Mouse (Mus musculus) neural tube, embryonic 12.5 days (tissue): ENCODE results near the gene Trip12. TPM values are rescaled to one million over a fixed set of nuclear protein-coding genes. Genes with fewer than 3 reads are reported as not detected.
A peak's percentile ranks its signal among the peaks of the same experiment; 100 is the strongest.

Source experiments
- ATAC-seq: fragments of 200-750 bp; cut with Nextera tagmentation; 2 replicates; pipeline ENCODE4 v1.8.0; 2017; ENCODE audit warnings: low read depth, mild to moderate bottlenecking, moderate TSS enrichment, moderate library complexity; ENCODE audit not compliant: low FRiP score
- H3K27ac ChIP-seq: fragments of 300-500 bp; sonication (generic); 2 replicates; pipeline ENCODE4 v1.5.1; 2016
- H3K27me3 ChIP-seq: fragments of 300-500 bp; sonication (generic); replicated peaks from 2 replicates; pipeline ENCODE4 v1.6.1; 2016; ENCODE audit warnings: mild to moderate bottlenecking
- H3K36me3 ChIP-seq: fragments of 300-500 bp; sonication (generic); 2 replicates; pipeline ENCODE4 v1.6.1; 2016; ENCODE audit warnings: mild to moderate bottlenecking
- H3K4me1 ChIP-seq: fragments of 300-500 bp; sonication (generic); 2 replicates; pipeline ENCODE4 v1.6.1; 2016
- H3K4me2 ChIP-seq: fragments of 300-500 bp; sonication (generic); replicated peaks from 2 replicates; pipeline ENCODE4 v1.6.1; 2016; ENCODE audit warnings: mild to moderate bottlenecking
- H3K4me3 ChIP-seq: fragments of 300-500 bp; sonication (generic); 2 replicates; pipeline ENCODE4 v1.5.1; 2016
- H3K9ac ChIP-seq: fragments of 300-500 bp; sonication (generic); 2 replicates; pipeline ENCODE4 v1.6.1; 2016; ENCODE audit warnings: mild to moderate bottlenecking
- H3K9me3 ChIP-seq: fragments of 300-500 bp; sonication (generic); 2 replicates; pipeline ENCODE4 v1.6.1; 2016; ENCODE audit warnings: mild to moderate bottlenecking
- WGBS: fragments of 180-500 bp; shearing (Covaris S2); methylation state at CpG from one replicate; pipeline ENCODE4 v1.1.7; 2016; 5-methylcytosine and 5-hydroxymethylcytosine counted together
- polyA plus RNA-seq: library from polyadenylated mRNA; unstranded; fragments of >200 nt; fragmentation: Nextera tagmentation; extraction: Ambion mirVana; gene quantifications from 2 replicates; pipeline ENCODE4 v1.2.1, GENCODE M21; 2016

Gene Trip12
- polyA plus RNA-seq: 85.0 and 86.4 TPM in 2 replicates

- Histone ChIP-seq H3K4me2 (peak within 1 kb of the TSS; percentile 80), H3K9me3 (no peaks in the 10 kb centered on the region), H3K9ac (peak within 1 kb of the TSS; percentile 91), H3K27ac (peak within 1 kb of the TSS; percentile 93), H3K4me1 (peaks cover 15% of the 10 kb centered on the region), H3K4me3 (peak within 1 kb of the TSS; percentile 91), H3K36me3 (0 out of 2 replicates have a peak, but pooled peaks cover 4% of the 10 kb centered on the region), H3K27me3 (no peaks in the 10 kb centered on the region)
- ATAC-seq: peak; percentile 14
- WGBS: under 1% methylated on average over 39 of the region's 39 CpGs
These were observed at the start of gene Trip12 for GRCm38 (mm10) chr1:84840018-84840664. Trip12 (minus strand) TSS chr1:84840516.

DNA sequence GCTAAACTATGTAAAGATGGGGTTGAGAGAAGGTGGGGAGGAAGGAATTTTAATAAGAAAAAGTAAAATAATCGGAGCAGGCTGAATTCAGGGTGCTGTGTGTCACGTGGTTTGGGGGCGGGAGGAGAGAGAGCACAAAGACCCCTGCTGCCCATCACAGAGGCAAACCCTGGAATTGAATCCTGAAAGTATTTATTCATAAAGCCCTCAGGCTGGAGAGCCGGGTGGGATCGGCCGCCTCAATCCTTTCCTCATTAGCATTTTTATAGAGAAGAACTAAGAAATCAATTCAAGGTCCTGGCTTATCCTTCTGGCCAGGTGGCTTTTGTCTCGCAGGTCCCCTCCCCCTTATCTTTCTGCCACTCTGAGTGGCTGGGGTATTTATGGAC lies 49.7 kb upstream of the Trip12 start:
- WGBS: 18% methylated on average over 7 of the region's 7 CpGs
- no peak overlapping the region for H3K27ac ChIP-seq
- H3K4me2 ChIP-seq: peak overlapping the region; percentile 18; the same call in 1 of the 2 replicates
- no peaks in the 10 kb centered on the region for H3K36me3 ChIP-seq
- 0 out of 2 replicates have a peak, but pooled peaks cover 8% of the 10 kb centered on the region for H3K4me1 ChIP-seq
- 0 out of 2 replicates have a peak, but pooled peaks cover 5% of the 10 kb centered on the region for H3K9me3 ChIP-seq
- H3K4me3 ChIP-seq: no peak overlapping the region
- peak; percentile 90 for ATAC-seq
- H3K9ac ChIP-seq: no peak overlapping the region
- no peaks in the 10 kb centered on the region for H3K27me3 ChIP-seq

DNA sequence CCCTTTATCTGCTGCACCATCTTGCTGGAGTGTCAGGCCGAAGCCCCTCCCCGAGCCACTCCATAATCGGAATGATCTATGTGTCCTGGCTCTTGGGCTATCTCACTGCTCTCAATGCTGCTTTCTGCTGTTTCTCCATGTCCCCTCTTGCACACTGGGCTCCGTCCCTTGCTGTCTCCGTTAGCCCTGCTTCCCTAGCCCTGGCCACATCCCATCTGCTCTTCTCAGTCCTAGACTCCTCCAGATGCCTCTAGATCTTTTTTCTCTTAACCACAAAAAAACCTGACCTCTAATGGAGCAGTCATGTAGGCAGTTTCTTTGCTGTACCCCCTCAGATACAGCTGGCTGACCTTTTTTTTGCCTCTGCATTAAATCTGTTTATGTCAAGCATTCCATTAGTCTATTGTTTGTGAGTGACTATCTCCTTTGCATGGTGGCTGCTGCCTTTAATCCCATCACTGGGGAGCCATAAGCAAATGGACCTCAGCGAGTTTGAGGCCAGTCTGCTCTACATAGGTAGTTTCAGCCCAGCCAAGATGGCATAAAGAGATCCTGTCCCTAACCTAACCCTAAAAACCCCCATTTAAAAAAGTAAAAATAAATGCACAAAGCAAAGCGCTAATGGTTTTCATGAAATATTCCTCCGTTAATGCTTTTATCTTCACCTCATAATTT lies 49.2 kb upstream of the Trip12 start:
- H3K4me1 ChIP-seq: 0 out of 2 replicates have a peak, but pooled peaks cover 8% of the 10 kb centered on the region
- no peaks in the 10 kb centered on the region for H3K27me3 ChIP-seq
- 0 out of 2 replicates have a peak, but pooled peaks cover 5% of the 10 kb centered on the region for H3K9me3 ChIP-seq
- WGBS: 63% methylated on average over 8 of the region's 8 CpGs
- H3K4me3 ChIP-seq: no peak overlapping the region
- no peak overlapping the region for H3K9ac ChIP-seq
- H3K4me2 ChIP-seq: peak overlapping the region; percentile 18; the same call in 1 of the 2 replicates
- no peaks in the 10 kb centered on the region for H3K36me3 ChIP-seq
- peak; percentile 59; the same call in 1 of the 2 replicates for ATAC-seq
- peak overlapping the region; percentile 15; the same call in 1 of the 2 replicates for H3K27ac ChIP-seq

- H3K27me3 ChIP-seq: no peaks in the 10 kb centered on the region
- H3K27ac ChIP-seq: no peak overlapping the region
- WGBS: 85% methylated on average over 6 of the region's 6 CpGs
- H3K9ac ChIP-seq: no peak overlapping the region
- H3K4me1 ChIP-seq: 0 out of 2 replicates have a peak, but pooled peaks cover 8% of the 10 kb centered on the region
- 0 out of 2 replicates have a peak, but pooled peaks cover 5% of the 10 kb centered on the region for H3K9me3 ChIP-seq
- ATAC-seq: no peak
- H3K4me3 ChIP-seq: no peak overlapping the region
- no peak overlapping the region for H3K4me2 ChIP-seq
- H3K36me3 ChIP-seq: no peaks in the 10 kb centered on the region
These were observed 45.6 kb upstream of the Trip12 start for GRCm38 (mm10) chr1:84885921-84886320.

DNA sequence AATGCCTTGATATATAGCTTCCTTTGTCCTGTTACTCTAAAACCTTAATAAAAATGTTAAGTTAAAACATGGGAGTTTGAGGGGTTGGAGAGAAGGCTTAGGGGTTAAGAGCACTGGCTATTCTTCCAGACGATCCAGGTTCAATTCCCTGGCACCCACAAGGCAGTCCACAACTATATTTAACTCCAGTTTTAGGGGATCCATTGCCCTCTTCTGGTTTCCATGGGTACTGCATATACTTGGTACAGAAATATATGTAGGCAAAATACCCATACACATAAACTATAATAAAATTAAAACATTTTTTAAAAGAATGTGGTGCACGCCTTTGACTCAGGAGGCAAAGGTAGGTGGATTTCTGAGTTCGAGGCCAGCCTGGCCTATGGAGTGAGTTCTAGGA lies 44.9 kb upstream of the Trip12 start:
- H3K27ac ChIP-seq: no peak overlapping the region
- H3K9ac ChIP-seq: no peak overlapping the region
- 0 out of 2 replicates have a peak, but pooled peaks cover 6% of the 10 kb centered on the region for H3K4me1 ChIP-seq
- no peak overlapping the region for H3K4me2 ChIP-seq
- ATAC-seq: no peak
- WGBS: 87% methylated on average over 3 of the region's 3 CpGs
- H3K36me3 ChIP-seq: no peaks in the 10 kb centered on the region
- 0 out of 2 replicates have a peak, but pooled peaks cover 5% of the 10 kb centered on the region for H3K9me3 ChIP-seq
- H3K4me3 ChIP-seq: no peak overlapping the region
- H3K27me3 ChIP-seq: no peaks in the 10 kb centered on the region

- 0 out of 2 replicates have a peak, but pooled peaks cover 5% of the 10 kb centered on the region for H3K9me3 ChIP-seq
- no peak for ATAC-seq
- no peak overlapping the region for H3K4me3 ChIP-seq
- no peak overlapping the region for H3K9ac ChIP-seq
- H3K36me3 ChIP-seq: no peaks in the 10 kb centered on the region
- no peak overlapping the region for H3K4me2 ChIP-seq
- no peak overlapping the region for H3K27ac ChIP-seq
- no peaks in the 10 kb centered on the region for H3K4me1 ChIP-seq
- H3K27me3 ChIP-seq: no peaks in the 10 kb centered on the region
- WGBS: 75% methylated on average over 4 of the region's 4 CpGs
These were observed 43.6 kb upstream of the Trip12 start for GRCm38 (mm10) chr1:84883889-84884288.

GRCm38 (mm10) chr1:84882937-84883336 lies 42.6 kb upstream of the Trip12 start:
- H3K27me3 ChIP-seq: no peaks in the 10 kb centered on the region
- no peak overlapping the region for H3K4me2 ChIP-seq
- H3K9ac ChIP-seq: no peak overlapping the region
- 97% methylated on average over 4 of the region's 4 CpGs for WGBS
- 0 out of 2 replicates have a peak, but pooled peaks cover 5% of the 10 kb centered on the region for H3K9me3 ChIP-seq
- ATAC-seq: no peak
- no peak overlapping the region for H3K4me3 ChIP-seq
- H3K4me1 ChIP-seq: no peaks in the 10 kb centered on the region
- H3K27ac ChIP-seq: no peak overlapping the region
- H3K36me3 ChIP-seq: no peaks in the 10 kb centered on the region

DNA sequence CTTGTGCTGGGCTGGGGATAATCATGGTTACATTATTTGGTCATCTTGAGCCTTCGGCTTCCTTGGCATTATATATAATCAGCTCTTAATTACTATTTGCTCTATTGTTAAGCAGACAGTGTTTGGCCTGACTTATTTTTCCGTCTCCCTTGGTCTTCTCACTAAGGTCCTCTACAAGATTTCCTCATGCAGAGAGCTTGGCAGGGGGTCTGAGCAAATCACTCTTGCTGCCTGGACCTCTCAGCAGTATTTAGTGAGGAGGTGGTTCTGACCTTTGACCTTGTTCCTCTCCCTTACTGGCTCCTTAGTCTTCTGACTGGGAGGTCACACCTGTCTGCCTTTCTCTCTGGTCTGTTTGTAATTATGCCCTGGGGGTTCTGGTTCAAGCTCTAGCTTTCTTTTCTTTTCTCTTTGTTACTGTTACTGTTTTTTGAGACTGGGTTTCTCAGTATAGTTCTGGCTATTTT lies 41.8 kb upstream of the Trip12 start:
- Histone ChIP-seq H3K4me2 (no peak overlapping the region), H3K9me3 (0 out of 2 replicates have a peak, but pooled peaks cover 5% of the 10 kb centered on the region), H3K4me3 (no peak overlapping the region), H3K36me3 (no peaks in the 10 kb centered on the region), H3K27me3 (no peaks in the 10 kb centered on the region), H3K9ac (no peak overlapping the region), H3K27ac (no peak overlapping the region), H3K4me1 (no peaks in the 10 kb centered on the region)
- 26% methylated on average over 2 of the region's 2 CpGs for WGBS
- ATAC-seq: no peak

GRCm38 (mm10) chr1:84881248-84882065 lies 41.1 kb upstream of the Trip12 start:
- 74% methylated on average over 10 of the region's 11 CpGs for WGBS
- H3K9me3 ChIP-seq: 0 out of 2 replicates have a peak, but pooled peaks cover 5% of the 10 kb centered on the region
- H3K27ac ChIP-seq: no peak overlapping the region
- H3K4me1 ChIP-seq: no peaks in the 10 kb centered on the region
- no peak overlapping the region for H3K9ac ChIP-seq
- no peak overlapping the region for H3K4me3 ChIP-seq
- H3K4me2 ChIP-seq: no peak overlapping the region
- H3K36me3 ChIP-seq: no peaks in the 10 kb centered on the region
- ATAC-seq: no peak
- no peaks in the 10 kb centered on the region for H3K27me3 ChIP-seq

DNA sequence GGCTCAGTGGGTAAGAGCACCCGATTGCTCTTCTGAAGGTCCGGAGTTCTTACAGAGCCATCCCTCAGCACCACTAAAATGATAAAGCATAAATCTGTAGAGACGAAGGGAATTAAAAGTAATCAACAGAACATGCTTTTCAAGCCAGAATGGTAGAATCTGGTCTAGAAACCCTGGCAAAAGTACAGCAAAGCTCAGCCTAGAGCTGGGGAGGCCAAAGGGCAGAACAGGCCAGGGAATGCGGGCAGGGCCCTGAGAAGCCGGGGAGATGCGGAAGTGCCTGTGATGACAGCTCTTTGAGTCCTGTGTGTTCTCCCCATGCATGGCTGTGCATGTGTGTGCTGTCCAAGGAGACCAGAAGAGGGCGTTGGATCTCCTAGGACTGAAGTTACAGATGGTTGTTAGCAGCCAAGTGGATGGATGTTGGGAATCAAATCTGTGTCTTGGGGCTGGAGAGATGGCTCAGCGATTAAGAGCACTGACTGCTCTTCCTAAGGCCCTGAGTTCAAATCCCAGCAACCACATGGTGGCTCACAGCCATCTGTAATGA lies 39.3 kb upstream of the Trip12 start:
- Histone ChIP-seq H3K4me2 (no peak overlapping the region), H3K27ac (no peak overlapping the region), H3K4me1 (no peaks in the 10 kb centered on the region), H3K27me3 (no peaks in the 10 kb centered on the region), H3K9me3 (no peaks in the 10 kb centered on the region), H3K36me3 (no peaks in the 10 kb centered on the region), H3K9ac (no peak overlapping the region), H3K4me3 (no peak overlapping the region)
- 93% methylated on average over 8 of the region's 8 CpGs for WGBS
- ATAC-seq: no peak

- ATAC-seq: no peak
- Histone ChIP-seq H3K27me3 (no peaks in the 10 kb centered on the region), H3K4me3 (no peak overlapping the region), H3K4me2 (no peak overlapping the region), H3K9ac (no peak overlapping the region), H3K27ac (no peak overlapping the region), H3K4me1 (no peaks in the 10 kb centered on the region), H3K36me3 (no peaks in the 10 kb centered on the region), H3K9me3 (no peaks in the 10 kb centered on the region)
- WGBS: 96% methylated on average over 2 of the region's 2 CpGs
These were observed 37.3 kb upstream of the Trip12 start for GRCm38 (mm10) chr1:84877590-84877989.
